Mouse (Mus musculus) CH12.LX (cell line): ENCODE data around the gene Coro2b. TPM values are rescaled to one million over a fixed set of nuclear protein-coding genes. Genes with fewer than 3 reads are reported as not detected.

Experiments used
- DNase-seq: peaks from one replicate; pipeline ENCODE4 v3.0.0-alpha.2; 2013; ENCODE audit errors: extremely low read depth
- H3K27ac ChIP-seq: 2 replicates; pipeline ENCODE4 v1.5.1; 2012; ENCODE audit warnings: low read depth, mild to moderate bottlenecking, control low read depth, moderate library complexity; ENCODE audit not compliant: insufficient read depth
- H3K27me3 ChIP-seq: replicated peaks from 2 replicates; pipeline ENCODE3; 2012; ENCODE audit warnings: inconsistent platforms
- H3K36me3 ChIP-seq, 2 experiments: replicated peaks in 1 of 2; 2 replicates each; pipeline versions ENCODE3 to v1.6.1; 2012; ENCODE audit warnings: inconsistent platforms in 1 of 2, low read length in 1 of 2, mild to moderate bottlenecking in 1 of 2, mixed read lengths in 1 of 2, moderate library complexity in 1 of 2; ENCODE audit not compliant: control insufficient read depth in 1 of 2, insufficient read depth in 1 of 2
- H3K4me1 ChIP-seq, 2 experiments: 2 replicates each; pipeline ENCODE4 v1.6.1; 2012; ENCODE audit warnings: inconsistent platforms in 1 of 2, moderate library complexity in 1 of 2; ENCODE audit not compliant: insufficient read depth in 2 of 2, control insufficient read depth in 1 of 2
- H3K4me2 ChIP-seq: 2 replicates; pipeline ENCODE4 v1.6.1; 2012; ENCODE audit warnings: low read depth, mild to moderate bottlenecking, control low read depth; ENCODE audit not compliant: poor library complexity, insufficient read depth, severe bottlenecking
- H3K4me3 ChIP-seq, 3 experiments: fragments of 150-350 bp in 1 of 3; sonication (generic) in 1 of 3; replicated peaks in 1 of 3; 2 replicates each; pipeline versions ENCODE3 to v1.5.1; 2011 to 2012; ENCODE audit warnings: low read depth in 2 of 3, low read length in 2 of 3, mild to moderate bottlenecking in 2 of 3, moderate library complexity in 2 of 3, control low read depth in 1 of 3, improper control_type of control experiment in 1 of 3, inconsistent platforms in 1 of 3, mixed read lengths in 1 of 3; ENCODE audit not compliant: poor library complexity in 1 of 3
- H3K79me2 ChIP-seq: replicated peaks from 2 replicates; pipeline ENCODE4 v1.6.1; 2012; ENCODE audit warnings: mild to moderate bottlenecking, moderate library complexity; ENCODE audit not compliant: control insufficient read depth, poor library complexity, insufficient read depth, severe bottlenecking; ENCODE audit errors: extremely low read depth
- H3K9ac ChIP-seq: 2 replicates; pipeline ENCODE4 v1.6.1; 2012; ENCODE audit warnings: low read depth, mild to moderate bottlenecking, control low read depth, moderate library complexity; ENCODE audit not compliant: insufficient read depth
- H3K9me3 ChIP-seq: replicated peaks from 2 replicates; pipeline ENCODE3; 2012; ENCODE audit warnings: low read length, inconsistent platforms, mixed read lengths
- BHLHE40 ChIP-seq: IDR thresholded peaks from 2 replicates; pipeline ENCODE4 v1.6.1; 2011; ENCODE audit warnings: mild to moderate bottlenecking, low read depth, low read length, improper control_type of control experiment
- EP300 ChIP-seq: IDR thresholded peaks from 2 replicates; pipeline ENCODE4 v1.6.1; 2011; ENCODE audit warnings: low read length, improper control_type of control experiment
- ETS1 ChIP-seq: conservative IDR thresholded peaks from 2 replicates; pipeline ENCODE4 v1.6.1; 2012; ENCODE audit warnings: low read depth, mild to moderate bottlenecking, inconsistent platforms, low read length, improper control_type of control experiment, moderate library complexity
- HCFC1 ChIP-seq: IDR thresholded peaks from 2 replicates; pipeline ENCODE4 v1.6.1; 2012; ENCODE audit warnings: low read depth, mild to moderate bottlenecking, inconsistent platforms, low read length, improper control_type of control experiment
- IRF4 ChIP-seq: IDR thresholded peaks from 2 replicates; pipeline ENCODE4 v1.6.1; 2014; ENCODE audit warnings: low read depth, mild to moderate bottlenecking, inconsistent platforms, low read length, improper control_type of control experiment
- JUN ChIP-seq: IDR thresholded peaks from 2 replicates; pipeline ENCODE4 v1.6.1; 2011; ENCODE audit warnings: low read depth, mild to moderate bottlenecking, low read length, improper control_type of control experiment, moderate library complexity; ENCODE audit not compliant: insufficient read depth
- KAT2A ChIP-seq: IDR thresholded peaks from 2 replicates; pipeline ENCODE4 v1.6.1; 2012; ENCODE audit warnings: low read length, improper control_type of control experiment, inconsistent platforms; ENCODE audit not compliant: insufficient replicate concordance
- MAX ChIP-seq: IDR thresholded peaks from 2 replicates; pipeline ENCODE4 v1.6.1; 2011; ENCODE audit warnings: low read length, improper control_type of control experiment
- MYC ChIP-seq: IDR thresholded peaks from 2 replicates; pipeline ENCODE4 v1.6.1; 2011; ENCODE audit warnings: low read depth, mild to moderate bottlenecking, improper control_type of control experiment, low read length
- NELFE ChIP-seq: IDR thresholded peaks from 2 replicates; pipeline ENCODE4 v1.6.1; 2011; ENCODE audit warnings: low read depth, low read length, improper control_type of control experiment
- NRF1 ChIP-seq: IDR thresholded peaks from 2 replicates; pipeline ENCODE4 v1.6.1; 2014; ENCODE audit warnings: low read depth, mild to moderate bottlenecking, inconsistent platforms, low read length, improper control_type of control experiment, moderate library complexity
- POLR2A ChIP-seq: IDR thresholded peaks from 2 replicates; pipeline ENCODE4 v1.6.1; 2011; ENCODE audit warnings: low read depth, mild to moderate bottlenecking, improper control_type of control experiment, low read length
- RAD21 ChIP-seq: IDR thresholded peaks from 2 replicates; pipeline ENCODE4 v1.6.1; 2011; ENCODE audit warnings: low read depth, mild to moderate bottlenecking, low read length, improper control_type of control experiment, moderate library complexity
- SIN3A ChIP-seq: IDR thresholded peaks from 2 replicates; pipeline ENCODE4 v1.6.1; 2012; ENCODE audit warnings: low read length, improper control_type of control experiment, inconsistent platforms
- TBP ChIP-seq: conservative IDR thresholded peaks from 2 replicates; pipeline ENCODE4 v1.6.1; 2011; ENCODE audit warnings: low read depth, low read length, improper control_type of control experiment
- UBTF ChIP-seq: IDR thresholded peaks from 2 replicates; pipeline ENCODE4 v1.6.1; 2012; ENCODE audit warnings: low read depth, mild to moderate bottlenecking, inconsistent platforms, low read length, improper control_type of control experiment, moderate library complexity
- USF1 ChIP-seq: IDR thresholded peaks from 2 replicates; pipeline ENCODE4 v1.6.1; 2014; ENCODE audit warnings: low read depth, mild to moderate bottlenecking, inconsistent platforms, low read length, improper control_type of control experiment
- ZC3H11A ChIP-seq: IDR thresholded peaks from 2 replicates; pipeline ENCODE4 v1.6.1; 2012; ENCODE audit warnings: low read depth, mild to moderate bottlenecking, inconsistent platforms, low read length, improper control_type of control experiment
- ZNF384 ChIP-seq: IDR thresholded peaks from 2 replicates; pipeline ENCODE4 v1.6.1; 2012; ENCODE audit warnings: low read depth, low read length, improper control_type of control experiment, inconsistent platforms
- dilution Hi-C: fragments of 300-500 bp; cut with MboI; formaldehyde crosslinking; loops from 2 replicates; pipeline ENCODE4 v1.14.3; 2020; ENCODE audit warnings: low sequenced_read_pairs; ENCODE audit not compliant: extremely low pct_unique_long_range_greater_than_20kb, extremely low pct_ligation_motif_present
- in situ Hi-C: fragments of 300-500 bp; cut with MboI; formaldehyde crosslinking; loops from 3 replicates; pipeline ENCODE4 v1.14.3; 2019; ENCODE audit warnings: low sequenced_read_pairs, low pct_ligation_motif_present, low pct_unique_long_range_greater_than_20kb, mixed read lengths
- polyA plus RNA-seq: library from polyadenylated mRNA; unstranded; fragments of >175 nt; gene quantifications from 2 replicates; pipeline ENCODE4 v1.2.1, GENCODE M21; 2012; ENCODE audit warnings: low read depth; ENCODE audit not compliant: insufficient read length
- total RNA-seq, 2 experiments: library from RNA; depleted of rRNA; stranded (reverse); fragments of 300-350 nt in 1 of 2; fragments of >200 nt in 1 of 2; gene quantifications; 2 replicates each; pipeline ENCODE4 v1.2.3; 2012 to 2014

Gene Coro2b
- total and polyA plus RNA-seq, 3 experiments = 0.77 to 3.2 (median 0.85) TPM

- Histone ChIP-seq H3K9ac (no peak overlapping the region), H3K4me2 (no peak overlapping the region), H3K79me2 (no peaks in the 10 kb centered on the region), H3K9me3 (no peaks in the 10 kb centered on the region), H3K27me3 (peaks cover 16% of the 10 kb centered on the region), H3K27ac (no peak overlapping the region), H3K4me1 (peaks cover 0 to 22% of the 10 kb centered on the region in 2 experiments; a peak in 2 of 4 replicates), H3K36me3 (no peaks in the 10 kb centered on the region), H3K4me3 (no peak overlapping the region)
- no peak for DNase-seq
- TF ChIP-seq ETS1 = no peak
- TF ChIP-seq USF1 = no peak
- no peak for TF ChIP-seq SIN3A
- TF ChIP-seq ZC3H11A = no peak
- TF ChIP-seq NELFE = no peak
- TF ChIP-seq UBTF = no peak
- TF ChIP-seq JUN = no peak
- TF ChIP-seq HCFC1 = no peak
- TF ChIP-seq BHLHE40 = no peak
- no peak for TF ChIP-seq MAX
- TF ChIP-seq TBP = no peak
- TF ChIP-seq ZNF384 = no peak
- no peak for TF ChIP-seq POLR2A
- TF ChIP-seq KAT2A = no peak
- no peak for TF ChIP-seq MYC
- TF ChIP-seq NRF1 = no peak
- dilution Hi-C loops = no loop called here
- in situ Hi-C loops = no loop called here
Measured at GRCm38 (mm10) chr9:62541606-62542005, 4.8 kb upstream of the Coro2b start.

GRCm38 (mm10) chr9:62541182-62541581 is 4.3 kb upstream of the Coro2b start:
- in situ Hi-C loops (no loop called here), dilution Hi-C loops (no loop called here)
- DNase-seq = no peak
- Histone ChIP-seq H3K79me2 (no peaks in the 10 kb centered on the region), H3K27me3 (peaks cover 19% of the 10 kb centered on the region), H3K27ac (no peak overlapping the region), H3K4me1 (peaks cover 0 to 24% of the 10 kb centered on the region in 2 experiments; a peak in 2 of 4 replicates), H3K36me3 (no peaks in the 10 kb centered on the region), H3K9me3 (no peaks in the 10 kb centered on the region), H3K4me3 (no peak overlapping the region), H3K4me2 (no peak overlapping the region), H3K9ac (no peak overlapping the region)
- TF ChIP-seq EP300 (no peak), RAD21 (no peak), IRF4 (0 out of 2 replicates have a peak, but pooled peaks have one; percentile 18)
